Mouse (Mus musculus) adipocyte (in vitro differentiated cells): Measurements from ENCODE around the gene Zbtb38.

Experiments used
- DNase-seq: peaks from one replicate; pipeline ENCODE4 v3.0.0-alpha.2; 2016; ENCODE audit warnings: low spot score

Zbtb38 gene

DNA sequence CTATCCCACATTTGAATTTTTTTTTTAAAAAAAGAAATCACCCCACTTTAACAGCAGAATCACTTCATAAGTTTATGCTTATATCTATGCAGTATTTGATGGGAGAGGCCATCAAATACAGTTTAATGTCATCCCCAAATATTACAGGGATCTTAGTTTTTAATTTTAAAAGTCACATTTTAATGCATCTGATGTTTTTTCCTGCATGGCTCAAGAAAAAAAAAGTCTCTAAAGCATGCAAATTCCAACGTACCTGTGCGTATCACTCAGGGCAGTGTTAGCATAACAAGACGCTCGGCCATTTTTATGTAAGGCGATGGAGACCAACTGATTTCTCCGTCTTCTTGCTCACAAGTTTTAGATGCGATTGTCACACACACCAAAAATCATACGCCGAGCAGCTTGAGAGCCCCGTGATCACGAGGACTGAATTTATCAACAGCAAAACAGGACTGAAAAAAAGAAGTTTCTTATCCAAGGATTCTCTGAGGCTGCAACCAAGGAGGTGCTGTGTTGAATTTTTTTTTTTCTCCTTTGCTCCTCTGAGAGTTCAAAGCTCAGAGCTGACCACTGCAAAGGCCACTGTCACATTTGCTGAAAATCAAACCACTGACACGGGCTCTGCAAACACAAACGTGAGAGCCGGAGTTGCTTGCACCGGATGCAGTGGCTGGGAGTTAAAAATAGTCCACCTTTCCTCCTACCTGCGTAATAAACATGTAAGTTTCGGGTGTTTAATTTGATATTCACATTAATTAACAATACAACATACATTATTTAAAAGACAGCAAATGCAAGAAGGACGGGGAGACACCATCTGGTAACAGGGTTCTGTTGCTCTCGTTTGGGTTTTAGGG lies 21.4 kb downstream of the Zbtb38 start:
- DNase-seq = no peak

DNA sequence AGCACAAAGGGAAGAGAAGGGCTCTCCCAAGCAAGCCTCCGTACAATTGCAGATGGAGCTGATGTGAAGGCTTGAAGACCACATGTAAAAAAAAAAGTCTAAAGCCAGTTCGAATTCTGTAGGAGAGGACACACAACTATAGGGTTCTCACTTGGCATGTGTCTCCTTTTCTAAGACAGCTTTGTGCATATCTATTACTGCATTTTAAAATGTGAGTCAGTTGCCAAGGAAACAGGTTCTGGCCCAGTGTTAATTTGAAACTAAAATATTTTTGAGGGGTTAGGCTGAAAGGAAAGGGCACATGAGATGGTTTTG lies 22.4 kb downstream of the Zbtb38 start:
- no peak for DNase-seq

DNA sequence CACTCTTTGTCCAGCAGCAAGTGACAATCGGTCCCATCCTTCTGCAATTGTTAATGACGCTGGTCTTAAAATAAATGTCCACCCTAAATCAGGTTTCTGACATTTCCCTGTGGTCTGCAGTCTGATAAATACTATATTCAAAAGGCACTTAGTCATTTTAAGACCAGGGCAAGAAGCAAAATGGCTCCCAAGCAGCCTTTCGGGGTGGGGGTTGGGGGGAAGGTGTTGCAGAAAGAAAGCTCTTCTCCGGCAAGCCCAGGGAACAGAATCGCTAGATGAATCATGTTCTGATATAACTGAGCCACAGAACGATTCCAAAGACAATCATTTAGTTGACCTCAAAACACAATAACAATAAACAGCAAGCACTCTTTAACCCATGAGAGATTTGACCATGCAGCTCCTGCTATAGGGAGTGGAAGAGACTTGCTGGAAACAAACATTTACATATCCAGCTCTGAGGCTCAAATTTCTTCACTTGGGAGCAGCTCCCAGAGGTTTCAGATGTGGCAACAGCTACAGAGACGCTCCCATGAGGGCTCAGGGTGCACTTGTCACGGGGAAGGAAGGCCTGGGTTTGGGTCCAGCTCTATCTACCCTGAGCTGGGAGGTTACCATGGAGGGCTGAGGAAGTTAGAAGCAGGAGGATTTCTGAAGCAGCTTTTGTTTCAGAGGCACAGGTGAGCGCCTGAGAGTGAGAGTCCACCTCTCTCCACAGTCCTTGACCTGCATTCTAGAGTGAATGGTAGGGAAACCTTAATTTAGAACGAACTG lies 22.9 kb downstream of the Zbtb38 start:
- DNase-seq = peak; percentile 58

DNA sequence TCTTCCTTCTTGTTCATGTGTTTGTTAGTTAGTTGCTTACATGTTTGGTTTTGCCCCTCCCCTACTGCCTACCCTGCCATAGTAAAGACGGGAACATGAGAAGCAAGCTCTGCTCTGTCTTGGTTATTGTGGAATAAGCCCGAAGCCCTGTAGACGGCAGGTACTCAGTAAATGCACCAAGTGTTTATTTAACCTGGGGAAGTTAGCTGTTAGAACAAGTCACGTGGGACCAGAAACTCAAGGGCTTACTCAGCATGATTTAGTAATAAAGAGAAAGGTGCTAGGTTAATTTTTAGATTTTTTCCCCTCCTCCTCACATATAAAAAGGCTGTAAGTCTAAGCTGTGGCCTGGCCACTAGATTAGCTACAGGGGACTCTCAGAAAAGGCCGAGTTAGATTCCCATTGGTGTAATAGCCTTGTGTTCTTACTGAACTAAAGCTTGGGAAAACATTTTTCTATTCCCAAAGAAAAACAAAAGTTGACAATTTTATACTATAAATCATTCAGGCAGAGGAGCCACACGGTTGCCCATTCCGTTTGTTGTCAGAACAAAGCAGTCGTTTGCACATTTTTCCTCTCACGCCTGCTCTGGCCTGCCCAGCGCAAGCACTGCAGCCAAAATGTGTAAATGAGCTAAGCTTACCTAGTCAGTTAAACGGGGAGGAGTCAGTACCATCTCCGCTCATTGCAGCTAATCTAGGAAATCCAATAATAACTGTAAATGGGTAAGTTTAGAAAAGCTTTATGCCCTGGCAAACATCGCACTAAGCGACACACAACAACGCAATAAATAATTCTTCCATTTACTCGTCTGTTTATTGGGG lies 24.1 kb downstream of the Zbtb38 start:
- DNase-seq = peak; percentile 53

DNA sequence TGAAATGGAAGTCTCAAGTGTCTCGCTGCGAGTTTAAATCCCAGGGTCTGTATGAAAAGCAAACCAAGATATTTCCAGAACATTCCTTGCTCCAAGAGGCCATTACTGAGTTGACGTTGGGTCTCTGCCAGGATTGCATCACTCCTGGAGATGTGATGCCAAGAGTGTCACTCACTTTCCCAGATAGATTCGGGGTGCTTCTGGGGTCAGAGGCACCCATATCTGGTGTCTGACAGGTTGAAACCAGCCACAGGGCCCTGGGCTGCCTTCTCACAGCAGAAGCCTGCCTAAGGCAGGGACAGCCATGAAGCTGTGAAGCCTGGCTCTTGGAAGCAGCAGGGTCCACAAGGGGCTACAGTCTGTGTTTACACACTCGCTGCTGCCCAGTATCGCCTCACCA lies 24.9 kb downstream of the Zbtb38 start:
- peak; percentile 95 for DNase-seq

- DNase-seq = no peak
Observed at GRCm38 (mm10) chr9:96726336-96727131, 26.1 kb downstream of the Zbtb38 start.

- DNase-seq = peak; percentile 50
Observed at GRCm38 (mm10) chr9:96725582-96726320, 26.9 kb downstream of the Zbtb38 start.

- DNase-seq = no peak
Observed at GRCm38 (mm10) chr9:96723650-96724049, 29.0 kb downstream of the Zbtb38 start.

DNA sequence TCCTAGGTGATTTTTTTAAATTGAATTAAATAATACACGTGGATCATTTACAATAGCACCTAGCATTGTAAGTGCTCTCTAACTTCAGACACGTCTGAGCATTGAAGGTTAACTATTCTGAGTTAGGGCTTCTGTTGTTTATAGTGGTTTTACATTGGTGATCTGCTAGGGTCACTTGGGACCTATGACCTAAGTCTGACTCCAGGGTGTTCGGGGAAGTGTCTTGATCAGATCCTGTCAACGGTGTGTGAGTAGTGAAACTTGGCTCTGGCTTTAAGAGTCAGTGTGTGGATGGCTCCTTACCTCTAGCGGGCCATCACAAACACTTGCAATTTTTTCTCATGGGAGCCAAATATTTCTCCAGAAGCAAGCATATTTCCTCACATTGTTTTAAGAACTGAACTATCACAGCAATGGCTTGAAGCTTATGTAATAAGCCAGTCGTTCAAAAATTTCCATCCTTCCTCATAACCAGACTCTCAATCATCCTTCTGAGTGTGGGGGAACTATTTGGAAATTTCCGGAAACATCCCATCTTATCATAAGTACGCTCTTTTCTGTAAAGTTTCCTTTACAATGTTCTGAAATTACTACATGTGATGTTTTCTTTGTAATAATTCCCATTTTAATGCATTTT lies 31.4 kb downstream of the Zbtb38 start:
- DNase-seq = peak; percentile 55

GRCm38 (mm10) chr9:96720510-96721162 lies 32.0 kb downstream of the Zbtb38 start:
- peak; percentile 55 for DNase-seq

DNA sequence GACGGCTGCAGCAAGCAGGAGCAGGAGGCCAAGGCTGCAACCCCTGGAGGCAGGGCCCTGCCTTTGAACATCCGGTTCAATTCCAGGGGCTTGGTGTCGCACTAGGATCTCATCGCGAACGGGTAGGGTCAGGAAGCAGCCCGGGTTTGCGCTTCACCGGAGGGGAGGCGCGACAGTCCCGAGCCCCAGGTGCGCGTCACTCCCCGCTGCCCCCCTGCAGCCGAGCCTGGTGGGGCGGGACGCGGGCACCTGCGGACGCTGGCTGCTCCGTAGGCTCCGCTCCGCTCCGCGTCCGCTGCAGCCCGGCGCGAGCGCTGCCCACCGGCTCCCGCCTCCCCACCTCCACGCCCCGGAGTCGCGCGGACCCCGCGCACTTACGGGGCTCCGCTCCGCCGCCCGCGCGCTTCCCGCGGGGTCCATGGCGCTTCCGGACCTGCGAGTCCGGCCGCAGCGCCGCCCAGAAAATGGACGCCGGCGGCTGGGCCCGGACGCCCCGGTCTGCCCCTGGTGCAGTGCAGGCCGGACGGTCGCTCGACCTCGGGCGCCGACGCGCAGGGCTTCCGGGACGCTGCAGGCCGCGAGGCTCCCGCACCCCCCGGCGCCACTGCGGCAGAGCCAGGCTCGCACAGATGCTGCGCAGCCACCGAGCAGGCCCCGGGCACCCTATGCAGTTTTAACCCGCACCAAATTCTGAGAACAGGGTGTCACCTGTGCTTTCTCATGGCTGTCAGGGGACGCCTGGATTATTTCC lies 33.0 kb downstream of the Zbtb38 start:
- DNase-seq = peak; percentile 42

- no peak for DNase-seq
Observed at GRCm38 (mm10) chr9:96718888-96719287, 33.7 kb downstream of the Zbtb38 start.

- DNase-seq = no peak
Observed at GRCm38 (mm10) chr9:96718402-96718798, 34.2 kb downstream of the Zbtb38 start.

DNA sequence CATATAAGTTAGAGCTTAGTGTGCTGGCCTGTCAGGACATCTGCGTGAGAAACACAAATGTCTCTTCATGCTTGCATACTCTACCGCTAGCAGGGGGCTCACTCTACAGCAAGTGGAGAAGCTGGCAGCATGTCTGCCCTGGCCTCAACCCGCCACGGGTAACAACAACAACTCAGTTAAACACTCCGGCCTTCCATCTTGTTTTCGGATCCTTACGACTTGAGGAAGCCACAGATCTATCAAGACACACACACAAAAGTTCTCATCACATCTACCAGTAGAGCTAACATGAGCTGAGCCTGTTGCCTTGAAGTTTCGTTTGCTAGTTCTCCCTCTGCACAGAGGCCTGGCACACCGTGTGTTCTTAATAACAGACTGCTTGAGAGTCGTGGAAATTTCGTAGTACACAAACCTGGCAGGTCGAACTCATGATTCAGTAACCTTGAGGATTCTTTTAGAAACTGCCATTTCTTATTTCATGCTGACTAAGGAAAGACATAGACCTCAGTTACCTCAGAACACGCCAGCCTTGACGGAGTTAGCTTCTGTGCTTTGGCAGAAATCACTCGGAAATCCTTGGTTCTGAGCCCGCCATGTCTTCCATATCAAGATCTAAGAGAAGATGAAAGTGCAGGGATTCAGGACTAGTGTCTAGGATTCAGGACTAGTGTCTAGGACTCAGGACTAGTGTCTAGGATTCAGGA lies 34.8 kb downstream of the Zbtb38 start:
- DNase-seq = no peak

DNA sequence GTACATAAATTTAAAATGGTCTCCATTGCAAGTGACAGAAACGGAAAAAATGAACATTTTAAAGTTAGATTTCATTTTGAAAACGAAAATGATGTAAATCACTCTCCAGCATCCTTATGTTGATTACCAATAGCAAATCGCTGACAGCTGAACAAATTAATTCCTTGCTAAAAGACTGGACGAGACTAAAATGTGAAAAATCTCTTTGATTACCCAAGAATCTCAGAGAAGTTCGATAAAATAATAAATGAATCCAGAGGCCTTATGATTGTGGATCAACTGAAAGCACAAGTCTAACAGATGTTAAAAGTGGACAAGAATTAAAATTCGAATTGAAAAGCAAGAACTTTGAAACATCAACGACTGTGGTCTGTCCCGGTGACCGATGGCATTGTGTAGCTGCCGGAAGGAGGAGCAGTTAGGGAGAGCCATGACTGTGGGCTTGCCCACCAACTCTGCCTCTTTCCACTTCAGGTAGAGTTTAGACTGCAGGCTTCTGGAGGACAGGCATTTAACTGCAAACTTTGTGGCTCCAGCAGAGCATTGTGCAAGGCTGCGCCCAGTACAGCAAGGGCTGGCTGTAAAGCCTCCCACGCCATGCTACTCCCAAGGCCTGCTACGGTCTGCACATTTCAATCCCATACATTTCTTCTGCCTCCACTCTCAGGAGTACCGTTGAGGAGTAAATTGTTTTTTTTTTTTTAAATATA lies 35.7 kb downstream of the Zbtb38 start:
- no peak for DNase-seq

DNA sequence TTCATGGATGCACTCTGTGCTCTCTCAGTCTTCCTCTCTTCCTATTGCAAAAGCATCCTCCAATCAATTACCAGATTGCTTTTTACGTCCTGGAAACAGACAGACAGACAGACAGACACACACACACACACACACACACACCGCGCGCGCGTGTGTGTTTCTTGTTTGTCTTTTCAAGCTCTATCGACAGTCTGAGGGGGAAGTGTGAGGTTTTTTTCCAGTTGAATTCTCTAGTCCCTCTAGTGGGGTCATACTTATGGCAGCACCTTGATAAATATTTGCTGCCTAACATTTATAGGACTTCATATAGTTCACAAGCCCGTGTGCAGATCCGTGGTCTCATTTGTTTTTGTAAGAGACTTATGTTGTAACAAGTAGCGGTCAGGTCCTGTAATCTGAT lies 36.5 kb downstream of the Zbtb38 start:
- no peak for DNase-seq

- DNase-seq = no peak
Observed at GRCm38 (mm10) chr9:96715171-96715570, 37.5 kb downstream of the Zbtb38 start.
